In the genomic region with DNA sequence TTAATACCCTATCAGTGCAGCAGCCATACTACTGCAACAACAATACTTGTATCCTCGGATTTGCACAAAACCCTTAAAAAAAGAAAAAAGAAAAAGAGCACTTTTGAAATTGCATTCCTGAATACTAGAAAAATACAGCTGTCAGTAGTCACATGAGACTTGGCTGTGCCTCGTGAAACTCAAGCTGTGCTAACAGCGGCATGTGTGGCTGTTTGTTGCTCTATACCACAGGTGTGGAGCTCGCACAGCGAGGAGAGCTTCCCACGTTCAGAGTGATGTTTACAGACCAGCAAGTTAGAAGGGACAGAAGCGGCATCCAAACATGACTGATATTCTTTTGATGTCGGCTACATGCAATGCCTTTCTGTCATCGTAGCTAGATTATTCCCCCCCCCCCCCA, we compare ENCODE assay signal across 23 mouse cellular contexts.
DNase-seq lines count a peak whose midpoint lies in the region; ATAC-seq and TF ChIP-seq lines count a peak whose summit lies in the region.
"Had no signal": no experiment of that assay in that cellular context is flagged by ENCODE, and none has a peak within 500 bp of the region (broad histone marks: within the 10 kb centered on the region; RNA-seq: fewer than 3 reads in every experiment).

No protein-coding gene starts in this region.

- no peaks in the 10 kb centered on the region for H3K4me1 ChIP-seq in hindbrain, postnatal 0 days (ENCODE audit: insufficient read depth, low read length)
- no peaks in the 10 kb centered on the region for H3K4me1 ChIP-seq in hindbrain, embryonic 12.5 days
- H3K4me1 ChIP-seq in neural tube, embryonic 15.5 days, result peaks cover 8% of the 10 kb centered on the region; the same call in 1 of the 2 replicates
- H3K4me1 ChIP-seq: embryonic facial prominence, embryonic 12.5 days; forebrain, embryonic 12.5 days; heart, embryonic 13.5 days had no signal

- no peak overlapping the region for H3K4me3 ChIP-seq in hindbrain, postnatal 0 days (ENCODE audit: low read length)
- H3K4me3 ChIP-seq in hindbrain, embryonic 12.5 days, result no peak overlapping the region
- H3K4me3 ChIP-seq in myocyte, result no peak overlapping the region
- H3K4me3 ChIP-seq in neural tube, embryonic 15.5 days (replicated peaks), result no peak overlapping the region
- H3K4me3 ChIP-seq: embryonic facial prominence, embryonic 12.5 days; forebrain, embryonic 12.5 days; gastrocnemius, adult 2 months; heart, embryonic 13.5 days; hindbrain, embryonic 13.5 days had no signal

- H3K4me2 ChIP-seq in hindbrain, postnatal 0 days (ENCODE audit: low read depth, low read length), result no peak overlapping the region
- no peak overlapping the region for H3K4me2 ChIP-seq in hindbrain, embryonic 12.5 days (replicated peaks)
- no peak overlapping the region for H3K4me2 ChIP-seq in myocyte (ENCODE audit: low read depth)
- H3K4me2 ChIP-seq in neural tube, embryonic 15.5 days, result no peak overlapping the region
- H3K4me2 ChIP-seq: embryonic facial prominence, embryonic 12.5 days; forebrain, embryonic 12.5 days; heart, embryonic 13.5 days; hindbrain, embryonic 13.5 days had no signal

- no peak overlapping the region for H3K9ac ChIP-seq in hindbrain, postnatal 0 days (replicated peaks; ENCODE audit: low read length)
- H3K9ac ChIP-seq in hindbrain, embryonic 12.5 days, result no peak overlapping the region
- no peak overlapping the region for H3K9ac ChIP-seq in neural tube, embryonic 15.5 days (replicated peaks)
- H3K9ac ChIP-seq: embryonic facial prominence, embryonic 12.5 days; forebrain, embryonic 12.5 days; heart, embryonic 13.5 days; hindbrain, embryonic 13.5 days had no signal

- peak; percentile 14 for DNase-seq in embryo, embryonic 10.5 days (ENCODE audit: low spot score)
- DNase-seq in embryo, embryonic 10 days (ENCODE audit: low spot score), result no peak
- peak; percentile 15 for DNase-seq in hindbrain, postnatal 0 days (ENCODE audit: low spot score)
- DNase-seq in right cerebral cortex, postnatal 10 days (ENCODE audit: low spot score in 2 of 2), result peak; percentile 25 to 29
- DNase-seq in right cerebral cortex, postnatal 4 days, result no peak
- DNase-seq: adrenal gland, postnatal 10 days; B cell, adult 2 months; cerebellum, adult 18-20 months; cerebellum, adult 9-11 months; cerebellum, postnatal 36 days; embryo, embryonic 11 days; gastrocnemius, adult 2 months; gastrocnemius, postnatal 25 days; heart, postnatal 4 days had no signal

- no peak overlapping the region for H3K27ac ChIP-seq in hindbrain, postnatal 0 days
- H3K27ac ChIP-seq in hindbrain, embryonic 12.5 days, result no peak overlapping the region
- no peak overlapping the region for H3K27ac ChIP-seq in neural tube, embryonic 15.5 days (replicated peaks)
- H3K27ac ChIP-seq: embryonic facial prominence, embryonic 12.5 days; forebrain, embryonic 12.5 days; gastrocnemius, adult 2 months; heart, embryonic 13.5 days; hindbrain, embryonic 13.5 days had no signal

- no peak overlapping the region for H3ac ChIP-seq in myocyte (ENCODE audit: control insufficient read depth, insufficient read length)

- no peaks in the 10 kb centered on the region for H3K9me3 ChIP-seq in hindbrain, postnatal 0 days (ENCODE audit: low read length)
- H3K9me3 ChIP-seq in hindbrain, embryonic 12.5 days (replicated peaks), result no peaks in the 10 kb centered on the region
- H3K9me3 ChIP-seq in neural tube, embryonic 15.5 days (replicated peaks), result no peaks in the 10 kb centered on the region
- H3K9me3 ChIP-seq: embryonic facial prominence, embryonic 12.5 days; forebrain, embryonic 12.5 days; heart, embryonic 13.5 days; hindbrain, embryonic 13.5 days had no signal

- ATAC-seq in hindbrain, postnatal 0 days, result no peak
- ATAC-seq in hindbrain, embryonic 12.5 days (ENCODE audit: low FRiP score), result no peak
- no peak for ATAC-seq in neural tube, embryonic 15.5 days (ENCODE audit: low FRiP score)
- ATAC-seq: CD4-positive, CD25-positive, alpha-beta regulatory T cell, adult 4 months had no signal

- TF ChIP-seq POLR2A in myocyte (IDR thresholded peaks at IDR 0.05; ENCODE audit: insufficient read length, low read depth), result no peak

- no peak for TF ChIP-seq CTCF in hindbrain, postnatal 0 days (IDR thresholded peaks at IDR 0.05; ENCODE audit: low read depth)

- no peaks in the 10 kb centered on the region for H3K79me2 ChIP-seq in myocyte (ENCODE audit: control insufficient read depth, insufficient read depth)

- H3K27me3 ChIP-seq in hindbrain, postnatal 0 days (ENCODE audit: insufficient read depth, low read length), result 0 out of 2 replicates have a peak, but pooled peaks cover 4% of the 10 kb centered on the region
- H3K27me3 ChIP-seq in hindbrain, embryonic 12.5 days, result peaks cover 48% of the 10 kb centered on the region
- H3K27me3 ChIP-seq in myocyte (ENCODE audit: control insufficient read depth, insufficient read depth, insufficient read length), result no peaks in the 10 kb centered on the region
- peaks cover 36% of the 10 kb centered on the region for H3K27me3 ChIP-seq in neural tube, embryonic 15.5 days (replicated peaks)
- H3K27me3 ChIP-seq: heart, embryonic 13.5 days had no signal

- WGBS in hindbrain, postnatal 0 days, result 63% methylated on average over 9 of the region's 9 CpGs
- WGBS in hindbrain, embryonic 12.5 days, result 74% methylated on average over 9 of the region's 9 CpGs
- WGBS in neural tube, embryonic 15.5 days, result 66% methylated on average over 9 of the region's 9 CpGs

- H3K36me3 ChIP-seq in hindbrain, postnatal 0 days (ENCODE audit: insufficient read depth, low read length), result no peaks in the 10 kb centered on the region
- H3K36me3 ChIP-seq in hindbrain, embryonic 12.5 days, result no peaks in the 10 kb centered on the region
- no peaks in the 10 kb centered on the region for H3K36me3 ChIP-seq in myocyte (ENCODE audit: control insufficient read depth, insufficient read depth)
- H3K36me3 ChIP-seq in neural tube, embryonic 15.5 days, result no peaks in the 10 kb centered on the region
- H3K36me3 ChIP-seq: embryonic facial prominence, embryonic 12.5 days; forebrain, embryonic 12.5 days; G1E; heart, embryonic 13.5 days; hindbrain, embryonic 13.5 days had no signal

TF ChIP-seq in myocyte, 11 proteins besides CTCF, POLR2A, EP300 and RAD21:
- TF ChIP-seq USF1 (IDR thresholded peaks at IDR 0.05; ENCODE audit: low read depth), result no peak
- no peak for TF ChIP-seq POLR2AphosphoS2 (IDR thresholded peaks at IDR 0.05; ENCODE audit: insufficient read length, low read depth)
- TF ChIP-seq TCF3 (IDR thresholded peaks at IDR 0.05; ENCODE audit: insufficient read length, low read depth), result no peak
- no peak for TF ChIP-seq E2F4 (IDR thresholded peaks at IDR 0.05; ENCODE audit: insufficient read depth)
- peak in 1 of 3 experiments; percentile 67 for TF ChIP-seq MYOG (IDR thresholded peaks at IDR 0.05; ENCODE audit: control insufficient read depth in 1 of 3, insufficient read depth in 1 of 3, insufficient read length in 2 of 3, low read depth in 2 of 3)
- TF ChIP-seq MYOD1 (IDR thresholded peaks at IDR 0.05; ENCODE audit: control insufficient read depth in 1 of 3, insufficient read length in 2 of 3, low read depth in 2 of 3), result peak in 2 of 3 experiments; percentile 44 to 58
- no peak for TF ChIP-seq REST (IDR thresholded peaks at IDR 0.05; ENCODE audit: insufficient read depth, insufficient read length)
- no peak for TF ChIP-seq SRF (IDR thresholded peaks at IDR 0.05; ENCODE audit: control insufficient read depth, insufficient read length, low read depth)
- no peak for TF ChIP-seq MAX (IDR thresholded peaks at IDR 0.05; ENCODE audit: low read depth)
- TF ChIP-seq CEBPB (IDR thresholded peaks at IDR 0.05; ENCODE audit: insufficient read depth, poor library complexity, severe bottlenecking), result no peak
- no peak for TF ChIP-seq TCF12 (IDR thresholded peaks at IDR 0.05; ENCODE audit: insufficient read depth, poor library complexity, severe bottlenecking)

Comparison
In these comparisons a context has a peak if more than half of its experiments do, and no peak if none do; other contexts are left out.
1. DNase-seq: peak in embryo, embryonic 10.5 days (single experiment), hindbrain, postnatal 0 days (single experiment) and right cerebral cortex, postnatal 10 days (2 of 2); none in embryo, embryonic 10 days (single experiment) and right cerebral cortex, postnatal 4 days (single experiment).